Mouse (Mus musculus) megakaryocyte, embryonic 14.5 days (primary cell): Measurements from ENCODE around the gene Olfr693.

Experiments used
- FLI1 ChIP-seq: IDR thresholded peaks from 2 replicates; pipeline ENCODE4 v1.6.1; 2012; ENCODE audit warnings: low read length, inconsistent platforms, mixed read lengths
- GATA1 ChIP-seq: IDR thresholded peaks from 3 replicates; pipeline ENCODE4 v1.6.1; 2012; ENCODE audit warnings: mixed read lengths, low read length, inconsistent platforms, borderline replicate concordance

DNA sequence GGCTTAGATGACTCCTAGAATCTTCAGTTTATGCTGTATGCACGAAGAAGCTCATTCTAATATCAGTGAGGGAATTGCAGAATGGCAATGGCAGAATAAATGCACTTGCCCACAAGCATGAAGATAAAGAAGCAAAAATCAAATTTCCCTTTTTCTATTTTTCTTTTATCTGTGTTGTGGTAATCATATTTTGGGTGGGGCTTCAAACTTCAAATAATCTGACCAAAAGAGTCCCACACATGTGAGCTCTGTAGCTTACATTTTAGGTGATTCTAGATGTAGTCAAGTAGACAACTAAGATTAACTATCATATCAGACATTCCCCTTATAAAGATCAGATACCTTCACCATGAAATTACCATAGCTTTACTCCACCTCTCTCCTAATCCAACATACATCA lies 30.6 kb downstream of the Olfr693 start:
- TF ChIP-seq GATA1, result no peak
- TF ChIP-seq FLI1, result no peak
